Mouse (Mus musculus) CH12F3 (cell line): ENCODE results near the gene Olfr1502.
"Not testable (repeated sequence)": the region's sequence is repeated elsewhere in the genome, so short reads cannot be mapped to it uniquely, and the experiment has no call there.

Source experiments
- in situ Hi-C: fragments of 300-500 bp; cut with MboI; formaldehyde crosslinking; loops from 2 replicates; pipeline ENCODE4 v1.14.3; 2020; ENCODE audit warnings: low sequenced_read_pairs

Olfr1502 gene

DNA sequence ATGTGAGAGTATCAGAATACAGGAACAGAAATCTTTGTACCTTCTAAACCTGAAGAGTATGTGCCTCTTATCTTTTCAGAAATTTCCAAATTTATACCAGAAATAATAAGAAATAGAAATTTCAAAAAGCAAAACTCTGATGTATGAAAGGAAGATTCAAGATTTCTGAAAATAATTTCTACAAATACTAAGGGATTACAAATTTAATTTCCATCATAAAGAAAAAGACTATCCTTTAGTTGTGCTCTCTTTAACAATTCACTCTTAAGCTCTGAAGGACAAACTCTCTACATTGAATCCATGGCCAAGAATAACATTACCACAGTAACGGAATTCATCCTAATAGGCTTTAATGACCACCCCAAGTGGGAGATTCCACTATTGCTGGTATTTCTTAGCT lies at the start of gene Olfr1502:
Olfr1502 (plus strand) TSS at position 301 of the 400 bp plus-strand sequence.
- in situ Hi-C loops = no loop called here

DNA sequence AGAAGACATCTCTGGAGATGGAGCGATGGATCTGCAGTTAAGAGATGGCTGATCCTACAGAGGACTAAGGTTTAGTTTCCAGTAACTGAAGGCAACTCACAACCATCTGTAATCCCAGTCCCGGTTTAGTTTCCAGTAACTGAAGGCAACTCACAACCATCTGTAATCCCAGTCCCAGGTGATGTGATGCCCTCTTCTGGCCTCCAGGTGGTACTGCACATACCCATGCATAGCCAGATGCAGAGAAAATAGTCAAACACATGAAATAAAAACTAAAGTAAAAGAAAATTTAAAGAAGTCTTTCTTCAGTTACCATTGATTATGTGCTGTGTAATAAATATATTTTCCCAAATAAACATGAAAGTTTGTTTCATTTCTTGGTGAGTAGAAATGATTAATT lies 48.8 kb upstream of the Olfr1502 start:
- in situ Hi-C loops = no loop called here

DNA sequence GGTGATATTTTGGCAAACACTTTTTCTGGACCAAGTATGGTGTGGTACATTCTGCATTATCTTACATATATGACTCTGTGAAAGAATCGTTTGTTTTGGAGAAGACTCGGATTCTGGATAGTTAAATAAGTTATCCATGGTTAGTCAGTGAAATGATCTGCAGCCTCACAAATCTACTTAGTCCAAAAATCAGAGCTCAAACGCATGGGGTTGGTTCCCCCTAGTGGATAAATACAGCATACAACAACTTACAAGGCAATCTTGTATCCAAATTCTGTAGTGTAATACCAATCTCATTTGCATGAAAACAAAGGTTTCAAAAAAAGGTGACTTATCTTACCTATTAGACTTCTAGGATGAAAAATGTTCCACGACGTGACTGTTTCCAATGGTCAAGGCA lies 42.8 kb upstream of the Olfr1502 start:
- in situ Hi-C loops = no loop called here

GRCm38 (mm10) chr19:13819347-13819746 lies 42.2 kb upstream of the Olfr1502 start, which contains the start of gene Olfr1499:
Gene Olfr1499, minus strand, starts transcription at chr19:13819447.
- in situ Hi-C loops = no loop called here

- in situ Hi-C loops = no loop called here
Observed at GRCm38 (mm10) chr19:13820847-13821246, 40.7 kb upstream of the Olfr1502 start.

DNA sequence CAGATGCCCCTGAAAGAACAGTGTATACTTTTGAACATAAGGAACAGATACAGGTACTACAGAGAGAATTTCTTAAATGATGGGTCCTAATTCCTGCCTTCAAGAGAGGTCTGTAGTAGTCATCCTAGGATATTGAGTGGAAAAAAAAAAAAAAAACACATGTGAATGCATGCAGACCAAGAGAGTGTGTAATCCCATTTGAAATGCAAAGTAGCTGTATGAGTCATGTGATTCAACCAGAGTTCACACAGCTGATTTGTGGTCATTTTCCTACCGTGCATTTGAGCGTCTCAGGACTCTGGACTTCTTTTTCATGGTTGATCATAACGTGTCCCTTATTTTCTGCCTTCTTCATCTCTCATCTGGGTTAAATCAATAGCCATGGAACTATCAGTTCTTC lies 33.1 kb upstream of the Olfr1502 start:
- in situ Hi-C loops = no loop called here

GRCm38 (mm10) chr19:13830388-13830787 lies 31.2 kb upstream of the Olfr1502 start, which contains the start of gene Olfr1500:
Gene Olfr1500, minus strand, starts transcription at chr19:13830488.
- in situ Hi-C loops = no loop called here

DNA sequence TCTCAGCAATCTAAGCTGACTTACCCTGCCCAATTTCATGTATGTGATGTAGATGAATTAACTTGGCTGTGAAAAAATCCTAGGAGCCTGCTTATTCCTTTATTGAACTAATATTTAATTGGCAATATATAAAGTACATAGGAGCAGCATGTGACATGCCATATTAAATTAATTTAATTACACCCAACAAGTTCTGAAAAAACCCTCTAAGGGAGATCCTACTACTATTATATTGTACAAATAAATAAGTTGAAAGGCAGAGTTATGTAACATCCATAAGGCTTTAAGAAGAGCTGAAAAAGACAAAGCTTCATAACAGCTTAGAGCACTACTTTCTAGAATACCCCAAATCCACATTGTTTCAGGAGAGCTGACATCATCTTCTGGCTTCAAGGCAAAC lies 11.0 kb upstream of the Olfr1502 start, which contains the start of gene Olfr1501:
Olfr1501 (minus strand) TSS at position 101 of the 400 bp plus-strand sequence.
- in situ Hi-C loops = not testable (repeated sequence)

DNA sequence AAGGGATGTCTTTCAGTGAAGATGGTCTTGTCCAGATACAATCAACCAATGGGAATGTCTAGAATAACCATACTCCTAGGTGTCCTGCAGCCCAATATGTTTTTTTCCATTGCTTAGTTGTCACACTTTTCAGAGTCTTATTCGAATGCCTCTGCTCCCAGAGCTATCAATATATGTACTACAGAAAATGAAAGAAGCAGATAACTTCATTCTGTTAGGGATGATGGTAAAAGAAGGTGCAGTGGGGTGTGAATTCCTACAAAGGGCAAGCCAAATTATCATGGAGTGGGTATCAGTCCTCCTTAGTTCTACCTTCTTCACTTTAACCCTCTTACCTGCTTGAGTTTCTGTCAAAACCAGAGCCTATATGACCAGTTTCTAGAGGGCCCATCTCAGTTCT lies 36.2 kb downstream of the Olfr1502 start, which contains the start of gene Olfr1504:
Olfr1504 (minus strand) TSS at position 101 of the 400 bp plus-strand sequence.
- in situ Hi-C loops = no loop called here
